11 mouse cellular contexts compared by ENCODE assay signal in genomic region chr4:143288880-143289279, GRCm38 (mm10). TPM values are rescaled to one million over a fixed set of nuclear protein-coding genes. Genes with fewer than 3 reads are reported as not detected.
A peak's percentile ranks its signal among the peaks of the same experiment; 100 is the strongest.
DNase-seq lines count a peak whose midpoint lies in the region; ATAC-seq lines count a peak whose summit lies in the region.
"Had no signal": no experiment of that assay in that cellular context is flagged by ENCODE, and none has a peak within 500 bp of the region (broad histone marks: within the 10 kb centered on the region; RNA-seq: fewer than 3 reads in every experiment).

No protein-coding gene starts in this region.

- peaks cover 24% of the 10 kb centered on the region for H3K4me1 ChIP-seq in neural tube, embryonic 13.5 days (replicated peaks)
- peaks cover 5% of the 10 kb centered on the region; the same call in 1 of the 2 replicates for H3K4me1 ChIP-seq in neural tube, embryonic 15.5 days
- peaks cover 32% of the 10 kb centered on the region for H3K4me1 ChIP-seq in limb, embryonic 13.5 days
- H3K4me1 ChIP-seq: liver, embryonic 13.5 days had no signal

- H3K27ac ChIP-seq in neural tube, embryonic 13.5 days (replicated peaks): peak overlapping the region; percentile 42; the same call in 1 of the 2 replicates
- no peak overlapping the region for H3K27ac ChIP-seq in neural tube, embryonic 15.5 days (replicated peaks)
- 0 out of 2 replicates have a peak overlapping the region, but pooled peaks have one; percentile 33 for H3K27ac ChIP-seq in limb, embryonic 13.5 days
- H3K27ac ChIP-seq: hindbrain, postnatal 0 days; liver, embryonic 13.5 days had no signal

- peak; percentile 55 for DNase-seq in embryo, embryonic 10 days (ENCODE audit: low spot score)
- no peak for DNase-seq in embryo, embryonic 9.5 days (ENCODE audit: extremely low spot score)
- DNase-seq in yolk sac, embryonic 10.5 days (ENCODE audit: low spot score): peak; percentile 80
- DNase-seq in cerebellum, adult 9-10 months: no peak
- DNase-seq in urinary bladder, postnatal 4 days (ENCODE audit: low spot score in 2 of 2): no peak
- DNase-seq: cerebellum, adult 11-12 months; liver, embryonic 13.5 days had no signal

- no peak overlapping the region for H3K9ac ChIP-seq in neural tube, embryonic 13.5 days
- H3K9ac ChIP-seq in neural tube, embryonic 15.5 days (replicated peaks): no peak overlapping the region
- no peak overlapping the region for H3K9ac ChIP-seq in limb, embryonic 13.5 days
- H3K9ac ChIP-seq: liver, embryonic 13.5 days had no signal

- 60% methylated on average over 7 of the region's 7 CpGs for WGBS in neural tube, embryonic 13.5 days
- WGBS in neural tube, embryonic 15.5 days: 72% methylated on average over 7 of the region's 7 CpGs
- WGBS in limb, embryonic 13.5 days: 27% methylated on average over 7 of the region's 7 CpGs

- no peaks in the 10 kb centered on the region for H3K27me3 ChIP-seq in neural tube, embryonic 13.5 days
- no peaks in the 10 kb centered on the region for H3K27me3 ChIP-seq in neural tube, embryonic 15.5 days (replicated peaks)
- H3K27me3 ChIP-seq in limb, embryonic 13.5 days: no peaks in the 10 kb centered on the region
- H3K27me3 ChIP-seq: liver, embryonic 13.5 days had no signal

- no peak overlapping the region for H3K4me3 ChIP-seq in neural tube, embryonic 13.5 days
- H3K4me3 ChIP-seq in neural tube, embryonic 15.5 days (replicated peaks): no peak overlapping the region
- no peak overlapping the region for H3K4me3 ChIP-seq in limb, embryonic 13.5 days
- H3K4me3 ChIP-seq: liver, embryonic 13.5 days had no signal

- ATAC-seq in neural tube, embryonic 13.5 days (ENCODE audit: low read depth): no peak
- ATAC-seq in neural tube, embryonic 15.5 days (ENCODE audit: low FRiP score): no peak
- 0 out of 2 replicates have a peak, but pooled peaks have one; percentile 38 for ATAC-seq in limb, embryonic 13.5 days (ENCODE audit: low FRiP score, low read depth)
- ATAC-seq: hindbrain, postnatal 0 days had no signal

- 0 out of 2 replicates have a peak, but pooled peaks cover 3% of the 10 kb centered on the region for H3K36me3 ChIP-seq in neural tube, embryonic 13.5 days
- H3K36me3 ChIP-seq in neural tube, embryonic 15.5 days: no peaks in the 10 kb centered on the region
- peaks cover 13% of the 10 kb centered on the region for H3K36me3 ChIP-seq in limb, embryonic 13.5 days
- H3K36me3 ChIP-seq: liver, embryonic 13.5 days had no signal

- no peaks in the 10 kb centered on the region for H3K9me3 ChIP-seq in neural tube, embryonic 13.5 days
- no peaks in the 10 kb centered on the region for H3K9me3 ChIP-seq in neural tube, embryonic 15.5 days (replicated peaks)
- H3K9me3 ChIP-seq in limb, embryonic 13.5 days: 0 out of 2 replicates have a peak, but pooled peaks cover 5% of the 10 kb centered on the region
- H3K9me3 ChIP-seq: liver, embryonic 13.5 days had no signal

- no peak overlapping the region for H3K4me2 ChIP-seq in neural tube, embryonic 13.5 days
- H3K4me2 ChIP-seq in neural tube, embryonic 15.5 days: no peak overlapping the region
- no peak overlapping the region for H3K4me2 ChIP-seq in limb, embryonic 13.5 days (replicated peaks)
- H3K4me2 ChIP-seq: liver, embryonic 13.5 days had no signal

RNA-seq across cellular contexts. Expression of gene Pdpn, which starts 10.5 kb away (rescaled TPM):
- 64.0 and 77.5 TPM in 2 replicates for polyA plus RNA-seq in neural tube, embryonic 13.5 days (2015; fragmentation: Nextera tagmentation; extraction: Ambion mirVana)
- polyA plus RNA-seq in neural tube, embryonic 15.5 days (2015; fragmentation: Nextera tagmentation; extraction: Ambion mirVana): 25.5 and 29.0 TPM in 2 replicates
- 62.5 and 63.3 TPM in 2 replicates for polyA plus RNA-seq in limb, embryonic 13.5 days (2015; fragmentation: Nextera tagmentation; extraction: Ambion mirVana)

Comparison
In these comparisons a context has a peak if more than half of its experiments do, and no peak if none do; other contexts are left out.
1. DNase-seq: peak in embryo, embryonic 10 days (single experiment) and yolk sac, embryonic 10.5 days (single experiment); none in embryo, embryonic 9.5 days (single experiment), cerebellum, adult 9-10 months (single experiment) and urinary bladder, postnatal 4 days (0 of 2).